Mouse (Mus musculus) spleen, adult 2 months (tissue): ENCODE measurements at regions not wholly inside any gene's neighbourhood (a gene's known extent, or its start where the extent isn't known, plus 50 kb on each side); places are given as distances from the start of the nearest gene placed in this dataset.

Source experiments
- CTCF ChIP-seq: fragments of 200-500 bp; IDR thresholded peaks from 2 replicates; pipeline ENCODE4 v1.5.1; 2011; ENCODE audit warnings: mild to moderate bottlenecking, inconsistent platforms; ENCODE audit not compliant: insufficient read depth, insufficient read length, insufficient replicate concordance; ENCODE audit errors: extremely low read depth
- POLR2A ChIP-seq: fragments of 200-500 bp; IDR thresholded peaks from 2 replicates; pipeline ENCODE4 v1.6.1; 2011; ENCODE audit warnings: low read depth, low read length, inconsistent platforms

GRCm38 (mm10) chr6:66478326-66478964 lies 56.7 kb upstream of the Mad2l1 start:
- no peak for TF ChIP-seq CTCF
- no peak for TF ChIP-seq POLR2A
